Mouse (Mus musculus) liver, adult (tissue): Measurements from ENCODE around the gene Aldob.

Experiments used
- GATA4 ChIP-seq: IDR thresholded peaks from 2 replicates; pipeline ENCODE4 v1.6.1; 2014; ENCODE audit warnings: mild to moderate bottlenecking, low read length; ENCODE audit not compliant: insufficient replicate concordance

The Aldob gene

GRCm38 (mm10) chr4:49549383-49549782, at the start of gene Aldob:
Aldob (minus strand) TSS chr4:49549546.
- no peak for TF ChIP-seq GATA4

GRCm38 (mm10) chr4:49597183-49598100, 48.1 kb upstream of the Aldob start, which contains the start of gene Tmem246:
Tmem246 (minus strand) TSS chr4:49597876.
- TF ChIP-seq GATA4: no peak

GRCm38 (mm10) chr4:49596846-49597182, 47.5 kb upstream of the Aldob start:
- no peak for TF ChIP-seq GATA4

- no peak for TF ChIP-seq GATA4
Observed at GRCm38 (mm10) chr4:49590152-49590551, 40.8 kb upstream of the Aldob start.

DNA sequence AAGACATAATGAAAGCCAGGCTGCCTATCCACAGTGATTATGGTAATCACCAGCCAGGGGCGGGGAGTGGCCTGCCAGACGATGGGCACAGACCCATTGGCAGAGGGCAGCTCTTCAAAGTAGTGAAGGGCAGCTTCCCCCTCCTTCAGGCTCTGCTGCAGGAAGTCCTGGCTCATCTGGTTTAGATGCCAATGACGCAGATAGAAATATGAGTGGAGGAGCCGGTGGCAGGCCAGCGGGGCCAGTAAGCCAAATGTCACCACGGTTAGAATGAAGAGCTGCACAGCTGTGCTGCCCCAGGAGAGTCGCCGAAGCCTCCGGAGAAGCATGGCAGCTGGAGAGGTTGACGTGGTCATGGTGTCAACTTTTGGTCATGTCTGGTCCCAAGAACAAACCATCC, 37.5 kb upstream of the Aldob start:
- TF ChIP-seq GATA4: no peak

- TF ChIP-seq GATA4: no peak
Observed at GRCm38 (mm10) chr4:49585524-49586101, 36.3 kb upstream of the Aldob start.

GRCm38 (mm10) chr4:49583965-49584831, 34.9 kb upstream of the Aldob start:
- TF ChIP-seq GATA4: no peak

GRCm38 (mm10) chr4:49581256-49581655, 31.9 kb upstream of the Aldob start:
- no peak for TF ChIP-seq GATA4

DNA sequence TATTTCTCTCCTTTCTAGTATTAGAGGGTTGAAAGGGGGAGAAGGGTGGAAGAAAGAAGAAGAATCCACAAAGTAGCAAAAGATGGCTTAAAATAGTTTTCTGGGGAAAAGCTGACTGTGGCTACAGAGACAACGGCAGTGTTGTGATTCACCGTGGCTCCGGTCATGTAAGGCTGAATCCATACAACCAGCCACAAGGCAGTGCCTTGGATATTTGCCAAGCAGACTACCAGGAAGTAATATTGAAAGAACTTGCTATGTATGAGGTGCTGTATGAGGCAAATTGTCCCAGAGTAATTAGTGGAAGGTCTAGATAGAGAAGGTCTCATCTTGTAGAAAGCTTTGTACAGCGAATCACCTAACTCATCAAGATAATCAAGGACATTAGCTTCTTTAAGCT, 22.8 kb upstream of the Aldob start:
- no peak for TF ChIP-seq GATA4

DNA sequence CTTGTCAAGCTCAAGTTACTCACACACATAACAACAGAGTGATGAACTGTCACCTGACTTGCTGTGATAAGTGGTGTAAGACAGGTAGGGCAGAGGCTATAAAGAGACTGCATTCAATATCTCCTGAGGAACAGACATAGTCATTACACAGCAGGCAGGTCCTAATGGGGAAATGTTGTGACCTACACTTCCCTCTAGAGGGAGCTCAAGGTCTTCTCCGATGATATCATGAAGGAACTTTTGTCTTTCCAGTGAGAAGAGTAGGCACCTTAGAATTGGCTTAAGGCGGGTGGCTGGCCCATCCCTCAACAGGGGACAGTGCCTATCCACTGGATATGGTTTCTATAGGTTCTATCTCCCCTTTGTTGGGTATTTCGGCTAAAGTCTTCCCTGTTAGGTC, 18.3 kb upstream of the Aldob start:
- no peak for TF ChIP-seq GATA4

GRCm38 (mm10) chr4:49559915-49560772, 10.8 kb upstream of the Aldob start:
- TF ChIP-seq GATA4: peak; percentile 33; the same call in 1 of the 2 replicates

DNA sequence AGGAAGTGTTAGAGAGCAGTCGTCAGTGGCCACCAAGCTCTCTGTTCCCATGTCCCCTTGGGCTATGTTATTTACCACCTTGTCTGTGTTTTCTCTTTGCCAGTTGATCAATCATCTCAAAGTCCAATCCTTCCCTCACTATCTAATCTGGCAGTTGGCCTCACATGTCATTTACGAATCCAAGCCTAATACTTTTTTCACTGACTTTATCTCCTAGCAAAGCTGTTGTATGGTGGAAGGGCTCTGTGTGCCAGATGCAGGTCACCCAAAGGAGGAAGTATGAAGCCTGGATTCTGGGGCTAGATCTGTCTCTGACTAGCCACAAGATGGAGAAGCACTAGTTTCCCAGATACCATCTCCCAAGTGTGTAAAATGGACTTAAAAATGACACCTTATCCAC, 8.8 kb upstream of the Aldob start:
- TF ChIP-seq GATA4: peak; percentile 84; the same call in 1 of the 2 replicates

DNA sequence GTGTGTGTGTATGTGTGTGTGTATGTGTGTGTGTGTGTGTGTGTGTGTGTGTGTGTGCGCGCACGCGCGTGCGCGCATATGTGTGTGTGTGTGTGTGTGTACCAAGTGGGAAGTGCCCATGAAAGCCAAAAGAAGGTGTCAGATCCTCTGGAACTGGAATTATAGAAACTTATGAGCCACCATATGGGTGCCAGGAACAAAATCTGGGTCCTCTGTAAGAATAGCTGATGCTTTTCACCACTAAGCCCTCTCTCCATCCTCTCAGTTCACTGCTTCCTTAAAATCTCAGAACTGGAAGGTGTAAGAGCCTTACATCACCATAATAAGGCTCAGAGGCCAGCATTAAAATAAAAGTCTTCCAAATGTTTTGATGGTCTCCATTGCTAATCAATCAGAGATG, 8.0 kb upstream of the Aldob start:
- no peak for TF ChIP-seq GATA4

- TF ChIP-seq GATA4: no peak
Observed at GRCm38 (mm10) chr4:49553380-49553779, 4.0 kb upstream of the Aldob start.
